Mouse (Mus musculus) gastrocnemius, postnatal 36 days (tissue): ENCODE data around the gene Vac14. TPM values are rescaled to one million over a fixed set of nuclear protein-coding genes. Genes with fewer than 3 reads are reported as not detected.

Experiments
- DNase-seq, 2 experiments: peaks; one replicate each; pipeline ENCODE4 v3.0.0; 2022
- intact Hi-C: fragments of 180-260 bp; cut with DNase I; formaldehyde crosslinking; loops from one replicate; pipeline ENCODE4 v1.15.1; 2025
- total RNA-seq, 2 experiments: library from RNA; stranded (reverse); gene quantifications; 2 replicates each; pipeline ENCODE4 v1.2.3; 2021

Vac14 gene
- total RNA-seq, 2 experiments from 2014 or later, result 15.8 to 16.0 TPM

DNA sequence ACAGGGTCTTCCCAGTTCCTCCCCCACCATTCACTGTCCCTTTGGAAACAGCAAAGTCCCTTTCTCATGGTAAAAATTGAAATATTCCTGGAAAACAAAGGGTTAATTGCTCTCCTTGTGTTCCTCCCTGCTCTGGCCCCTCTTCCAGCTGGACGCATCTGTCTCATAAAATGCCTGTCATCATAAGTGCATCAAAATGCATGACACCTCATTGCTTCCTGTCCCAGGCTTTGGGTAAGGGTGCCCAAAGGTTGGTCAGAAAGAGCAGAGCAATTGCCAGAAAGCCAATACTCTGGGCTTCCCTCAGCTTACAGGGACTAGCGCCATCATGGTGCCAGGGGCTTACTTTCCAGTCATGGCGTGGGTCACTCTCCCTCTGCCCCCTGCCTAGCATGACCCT lies 92.2 kb downstream of the Vac14 start:
- intact Hi-C loops, result no loop called here
- DNase-seq, result no peak

DNA sequence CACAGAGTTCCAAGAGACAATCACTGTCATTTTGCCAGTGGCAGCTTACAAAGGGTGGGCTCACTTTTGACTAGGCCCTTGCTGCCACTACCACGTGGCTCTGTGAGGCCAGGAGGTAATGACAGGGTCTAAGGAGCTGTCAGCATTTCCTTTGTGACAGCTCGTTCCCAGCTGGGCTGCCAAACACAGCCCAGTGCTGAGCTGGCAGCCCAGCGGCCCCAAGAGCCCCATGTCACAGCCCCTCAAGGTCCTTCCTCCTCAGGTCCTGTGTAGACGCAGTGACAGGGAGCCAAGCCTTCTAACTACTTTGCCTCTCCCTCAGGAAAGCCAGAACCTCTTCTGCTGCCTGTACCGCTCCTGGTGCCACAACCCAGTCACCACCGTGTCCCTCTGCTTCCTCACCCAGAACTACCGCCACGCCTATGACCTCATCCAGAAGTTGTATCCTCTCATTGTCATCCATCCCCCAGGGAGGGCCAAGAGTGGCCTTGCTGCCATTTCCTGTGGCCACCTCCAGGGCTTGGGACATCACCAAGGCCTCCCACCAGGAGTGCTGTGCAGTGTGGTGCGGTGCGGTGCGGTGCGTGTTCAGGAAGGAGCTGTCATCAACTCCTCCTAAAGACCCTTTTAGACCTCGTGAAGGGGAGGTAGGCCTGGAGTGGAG lies 93.0 kb downstream of the Vac14 start:
- no peak for DNase-seq
- intact Hi-C loops, result no loop called here

DNA sequence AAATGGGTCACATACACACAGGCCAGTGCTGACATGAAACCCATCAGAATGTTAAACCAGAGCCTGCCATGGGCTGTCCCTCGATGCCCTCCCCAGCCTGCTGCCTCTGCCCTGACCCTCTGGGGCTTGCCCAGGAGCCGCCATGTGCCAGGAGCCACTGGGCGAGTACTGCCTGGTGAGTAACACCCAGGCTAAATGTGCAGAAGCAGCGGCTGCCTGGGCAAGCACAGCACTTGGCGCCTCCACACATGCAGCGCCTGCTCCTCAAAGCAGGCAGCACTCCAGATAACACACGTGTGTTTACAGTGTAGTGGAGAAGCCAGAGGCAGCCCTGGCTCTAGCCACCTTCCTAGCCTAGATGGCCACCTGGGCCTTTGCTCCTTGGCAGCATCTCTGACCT lies 94.7 kb downstream of the Vac14 start:
- intact Hi-C loops, result no loop called here
- DNase-seq, result peak; percentile 50 to 68

DNA sequence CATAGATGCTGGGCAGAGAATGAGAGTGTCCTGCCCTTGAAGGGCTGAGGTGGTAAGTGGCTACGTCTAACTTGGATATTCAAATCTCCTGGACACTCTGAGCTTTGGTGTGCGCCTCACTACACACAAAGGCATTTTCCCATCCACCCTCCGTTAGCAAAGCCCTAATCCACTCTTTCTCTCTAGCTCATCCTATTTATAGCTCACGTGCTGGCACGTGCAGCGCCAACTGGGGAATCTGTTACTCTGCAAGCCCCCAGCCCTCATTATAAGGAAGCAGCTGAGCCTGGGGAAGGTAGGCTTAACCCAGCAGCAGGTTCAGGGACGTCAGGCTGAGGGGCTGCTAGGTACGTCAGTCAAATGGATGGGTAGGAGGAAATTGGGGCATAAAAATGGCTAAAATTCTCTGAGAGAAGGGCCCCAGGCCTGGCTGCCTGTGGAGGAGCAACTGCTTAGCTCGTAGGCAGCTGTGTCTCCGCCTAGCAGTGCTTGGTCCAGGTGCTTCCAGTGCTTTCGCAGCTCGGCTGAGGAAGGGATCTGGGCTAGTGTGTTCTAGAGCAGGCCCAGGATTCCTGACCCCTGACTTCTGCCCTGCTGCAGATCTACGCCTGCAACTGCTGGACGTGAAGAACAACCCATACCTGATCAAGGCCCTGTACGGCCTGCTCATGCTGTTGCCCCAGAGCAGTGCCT lies 96.6 kb downstream of the Vac14 start:
- intact Hi-C loops, result loop anchor here (5.0 kb wide), 1 partner anchor 38 kb away; no protein-coding TSS in a partner anchor
- no peak for DNase-seq

DNA sequence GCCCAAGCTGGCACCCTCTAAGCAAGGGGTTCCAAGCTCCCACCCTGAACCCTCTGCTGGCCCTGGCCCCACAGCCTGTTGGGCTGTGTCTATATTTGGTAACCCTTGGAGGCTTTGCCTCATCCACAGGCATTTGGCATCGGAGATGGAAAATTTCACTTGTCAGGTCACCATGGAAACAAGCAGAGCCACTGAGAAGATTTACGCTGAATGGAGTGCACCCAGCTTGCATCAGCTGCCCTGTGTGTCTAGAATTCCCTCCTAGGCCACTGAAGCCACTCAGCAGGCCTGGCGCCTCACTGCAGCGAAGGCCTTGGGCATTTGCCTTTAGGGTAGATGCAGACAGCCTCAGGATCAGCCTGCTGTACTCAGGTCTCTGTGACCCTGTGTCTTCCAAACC lies 97.7 kb downstream of the Vac14 start:
- DNase-seq, result no peak
- intact Hi-C loops, result loop anchor here (5.0 kb wide), 1 partner anchor 39 kb away; no protein-coding TSS in a partner anchor

DNA sequence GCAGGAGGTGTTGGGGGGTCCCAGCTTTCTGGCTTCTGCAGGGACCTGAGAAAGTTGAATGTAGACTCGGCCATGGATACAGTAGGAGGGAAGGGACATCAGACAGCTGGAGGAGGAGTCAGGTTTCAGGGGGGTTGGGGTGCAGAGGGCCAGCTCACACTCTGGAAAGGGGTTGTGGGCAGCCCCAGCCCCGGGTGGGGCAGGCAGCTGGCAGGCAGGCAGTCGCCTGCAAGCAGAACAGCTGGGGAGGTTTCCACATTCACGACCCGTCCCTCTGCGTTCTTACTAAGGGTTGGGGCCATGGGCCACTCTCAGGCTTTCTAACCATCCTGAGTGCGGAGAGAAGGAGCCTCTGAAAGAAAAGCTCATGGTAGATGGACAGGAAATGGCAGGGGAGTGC lies 98.7 kb downstream of the Vac14 start:
- no peak for DNase-seq
- intact Hi-C loops, result loop anchor here (5.0 kb wide), 1 partner anchor 40 kb away; no protein-coding TSS in a partner anchor

DNA sequence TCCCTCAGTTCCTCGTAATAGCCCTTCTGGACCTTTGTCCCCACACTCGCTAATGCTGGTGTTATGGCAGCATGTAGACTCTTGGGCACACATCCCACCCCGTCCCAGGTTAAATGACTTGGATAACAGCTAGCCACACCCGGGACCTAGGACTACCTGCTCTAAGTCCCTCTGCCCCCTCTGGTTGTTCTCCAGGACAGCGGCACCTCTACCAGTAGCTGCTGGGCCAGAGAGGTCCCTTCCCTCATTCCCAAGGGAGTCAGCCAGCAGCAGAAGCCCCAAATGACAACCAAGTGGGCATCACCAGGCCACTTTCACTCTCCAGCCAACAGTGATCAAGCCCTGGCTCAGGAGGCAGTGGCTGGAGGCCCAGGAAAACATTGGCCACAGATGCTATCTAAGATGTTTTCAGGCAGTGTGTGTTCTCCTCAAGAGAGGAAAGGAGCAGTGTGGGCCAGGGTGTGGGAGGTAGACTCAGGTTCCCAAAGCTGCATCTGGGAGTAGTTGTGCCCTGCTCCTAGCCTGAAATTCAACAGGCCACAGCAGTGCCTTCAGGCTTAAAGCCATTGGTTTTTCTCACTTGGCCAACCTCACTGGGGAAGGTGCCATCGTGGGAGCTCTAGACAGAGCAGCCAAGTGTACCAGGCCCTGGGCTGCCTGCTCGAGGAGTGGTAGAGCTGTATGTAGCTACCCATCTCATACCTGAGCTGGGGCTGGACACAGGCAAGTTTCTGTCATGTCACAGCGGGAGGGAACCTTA lies 100.0 kb downstream of the Vac14 start:
- intact Hi-C loops, result loop anchor here (5.0 kb wide), 1 partner anchor 41 kb away; no protein-coding TSS in a partner anchor
- no peak for DNase-seq

DNA sequence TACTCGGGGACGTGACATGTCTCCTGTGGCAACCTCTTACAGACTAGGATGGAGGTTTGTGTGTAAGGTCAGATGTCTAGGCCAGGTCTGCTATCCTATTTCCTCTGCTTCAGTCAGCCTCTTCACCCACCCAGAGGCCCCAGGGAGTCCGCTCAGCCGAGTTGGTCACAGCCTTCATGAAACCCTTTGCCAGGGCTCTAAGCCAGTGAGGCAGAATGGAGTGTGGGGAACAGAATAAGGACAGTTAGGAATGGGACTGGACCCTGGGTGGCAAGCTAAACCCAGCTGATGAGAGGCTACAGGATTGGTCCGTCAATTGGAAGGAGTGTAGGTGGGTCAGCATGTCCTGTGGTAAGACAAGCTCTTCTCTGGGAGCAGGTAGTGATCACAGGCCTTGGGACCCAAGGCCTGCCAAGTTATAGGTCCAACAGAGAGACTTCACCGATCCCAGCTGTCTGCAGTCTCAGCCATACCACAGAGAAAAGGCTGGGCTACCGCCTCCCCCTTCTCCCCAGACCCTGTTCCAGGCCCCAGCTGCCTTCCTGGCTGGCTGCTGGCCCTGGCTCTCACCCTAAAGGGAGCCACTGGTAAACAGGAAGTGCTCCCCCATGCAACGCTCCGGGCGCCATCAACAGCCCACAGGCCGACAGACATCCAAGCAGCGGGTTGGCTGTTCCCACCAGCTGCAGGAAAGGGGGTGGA lies 100.7 kb downstream of the Vac14 start:
- intact Hi-C loops, result loop anchor here (5.0 kb wide), 1 partner anchor 42 kb away; no protein-coding TSS in a partner anchor
- peak; percentile 65 for DNase-seq

DNA sequence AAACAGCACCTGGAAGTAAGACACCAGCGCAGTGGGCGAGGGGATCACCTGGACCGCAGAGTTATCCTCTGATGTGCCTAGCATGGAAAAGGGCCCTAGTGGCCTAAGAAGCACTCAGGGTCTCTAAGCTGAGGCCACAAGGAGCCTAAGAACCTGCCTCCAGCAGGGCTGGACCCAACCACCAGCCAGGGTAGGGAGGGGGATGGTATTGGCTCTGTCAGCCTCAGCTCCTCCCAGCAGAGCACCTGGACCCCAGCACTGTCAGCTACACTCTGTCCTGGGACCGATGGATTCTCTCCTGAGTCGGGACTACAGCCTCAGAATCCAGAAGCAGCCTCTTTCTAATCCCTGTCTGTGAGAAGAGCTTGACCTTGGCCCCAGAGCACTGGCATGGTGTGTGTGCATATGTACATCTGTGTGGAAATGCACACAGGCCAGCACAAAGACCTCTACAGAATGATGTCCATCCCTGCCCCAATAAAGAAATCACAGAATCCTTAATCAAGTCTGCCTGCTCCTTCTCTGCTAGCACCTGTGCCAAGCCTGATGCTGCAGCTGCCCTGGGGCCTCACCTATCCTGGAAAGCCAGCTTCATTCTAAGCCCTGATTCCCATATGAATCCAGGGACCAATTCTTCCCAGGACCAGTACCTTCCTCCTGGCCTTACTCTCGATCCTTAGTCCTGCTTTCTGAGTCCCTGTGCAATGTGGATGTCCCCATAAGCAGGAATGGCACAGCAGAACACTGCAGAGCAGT lies 101.7 kb downstream of the Vac14 start:
- intact Hi-C loops, result loop anchor here (5.0 kb wide), 1 partner anchor 43 kb away; no protein-coding TSS in a partner anchor
- no peak for DNase-seq

DNA sequence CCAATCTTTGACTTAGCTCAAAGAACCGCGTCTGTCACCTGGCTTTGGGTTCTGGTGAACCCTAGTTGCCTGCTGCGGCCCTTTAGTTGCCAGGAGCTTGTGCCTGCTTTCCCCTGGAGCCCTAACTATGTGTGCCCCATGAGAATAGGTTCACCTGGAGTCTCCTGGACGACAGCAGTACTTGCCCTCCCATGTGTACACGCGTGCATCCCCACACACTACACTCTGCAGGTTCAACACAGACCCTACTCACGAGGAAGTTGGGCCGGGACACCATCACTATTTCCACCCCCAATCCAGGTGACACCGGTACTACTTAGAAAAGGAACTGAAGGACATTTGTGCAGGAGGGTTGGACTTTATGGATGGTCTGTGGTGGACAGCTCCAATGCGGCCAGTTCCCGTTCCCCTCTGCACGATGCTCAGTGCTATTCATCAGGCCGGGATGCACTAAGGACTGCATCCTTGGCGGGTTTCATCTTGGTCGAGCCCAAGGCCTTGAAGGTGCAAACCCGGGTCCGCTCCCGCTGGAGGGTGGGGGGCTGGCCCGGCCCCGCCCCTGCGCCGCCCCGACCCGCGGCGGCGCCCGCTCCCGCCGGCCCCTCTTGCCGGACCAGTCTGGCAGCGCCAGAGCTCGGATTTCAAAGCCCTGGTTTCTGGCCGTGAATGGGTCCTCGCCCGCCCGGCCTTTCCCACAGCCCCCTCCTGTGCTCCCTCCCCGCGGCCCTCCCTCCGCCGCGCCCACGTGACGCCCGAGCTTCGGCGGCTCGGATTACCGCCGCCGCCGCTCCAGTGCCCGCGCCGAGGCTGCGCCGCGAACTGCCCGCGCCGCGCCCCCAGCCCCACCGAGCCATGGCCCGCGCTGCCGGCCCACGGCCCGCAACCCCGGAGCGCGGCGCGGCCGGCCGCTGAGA lies 102.6 kb downstream of the Vac14 start, which contains the start of gene Mtss1l:
Mtss1l (plus strand) TSS at position 792 of the 914 bp plus-strand sequence.
- intact Hi-C loops, result no loop called here

DNA sequence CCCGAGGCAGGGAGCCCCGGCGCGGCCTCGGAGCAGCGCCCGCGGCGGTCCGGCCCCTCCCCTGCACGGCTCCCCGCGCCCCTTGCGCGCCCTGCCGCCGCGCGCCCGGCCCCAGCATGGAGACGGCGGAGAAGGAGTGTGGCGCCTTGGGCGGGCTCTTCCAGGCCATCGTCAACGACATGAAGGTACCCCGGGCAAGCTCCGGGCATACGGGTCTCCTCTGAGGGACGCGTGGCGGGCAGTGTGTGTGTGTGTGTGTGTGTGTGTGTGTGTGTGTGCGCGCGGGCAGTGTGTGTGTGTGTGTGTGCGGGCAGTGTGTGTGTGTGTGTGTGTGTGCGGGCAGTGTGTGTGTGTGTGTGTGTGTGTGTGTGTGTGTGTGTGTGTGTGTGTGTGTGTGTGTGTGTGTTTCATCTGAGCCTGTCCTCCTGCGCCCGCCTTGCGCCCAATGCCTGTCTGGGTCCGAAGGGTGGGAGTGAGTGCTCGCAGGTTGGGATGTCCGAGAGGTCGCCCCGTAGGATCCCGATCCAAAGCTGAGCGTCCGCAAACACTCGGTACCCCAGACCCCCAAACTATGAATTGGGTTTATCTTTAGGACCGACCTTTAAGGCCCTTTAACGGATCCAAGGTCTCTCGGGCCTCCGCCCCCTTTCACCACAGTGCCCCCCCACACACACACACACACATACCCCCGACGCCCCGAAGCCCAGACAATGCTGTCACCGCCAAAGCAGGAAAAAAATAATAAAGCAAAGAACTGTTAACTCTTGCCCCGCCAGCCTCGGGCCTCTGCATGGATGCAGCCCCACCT lies 103.4 kb downstream of the Vac14 start:
- no peak for DNase-seq
- intact Hi-C loops, result no loop called here

More for the DNA sequence above, 102.6 kb downstream of the Vac14 start, which contains the start of gene Mtss1l:
- peak; percentile 68 to 78 for DNase-seq

DNA sequence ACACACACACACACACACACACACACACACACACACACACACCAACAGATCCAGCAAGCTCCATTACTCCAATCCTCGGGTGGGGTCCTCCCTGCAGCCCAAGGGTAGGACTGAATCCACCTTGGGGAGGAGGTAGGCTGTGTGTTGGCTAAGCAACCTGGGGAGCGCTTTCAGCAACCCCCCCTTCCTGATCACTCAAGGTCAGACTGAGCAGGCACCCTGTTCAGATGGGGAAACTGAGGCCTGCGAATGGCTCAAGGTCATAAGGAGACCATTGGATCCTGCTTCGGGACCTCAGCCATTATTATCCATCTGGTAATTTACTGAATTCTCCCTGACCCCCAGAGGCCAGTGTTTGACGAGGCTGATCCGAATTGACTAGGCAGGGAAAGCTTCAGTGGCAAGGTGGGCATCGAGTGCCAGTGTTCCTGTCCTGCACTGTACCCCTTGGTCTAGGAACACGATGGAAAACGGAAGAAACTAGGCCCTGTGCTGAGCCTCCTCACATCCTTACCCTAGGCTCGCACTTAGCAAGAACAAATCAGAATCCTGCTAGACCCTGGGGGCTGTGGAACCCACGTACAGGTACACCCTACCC lies 104.1 kb downstream of the Vac14 start:
- intact Hi-C loops, result no loop called here

DNA sequence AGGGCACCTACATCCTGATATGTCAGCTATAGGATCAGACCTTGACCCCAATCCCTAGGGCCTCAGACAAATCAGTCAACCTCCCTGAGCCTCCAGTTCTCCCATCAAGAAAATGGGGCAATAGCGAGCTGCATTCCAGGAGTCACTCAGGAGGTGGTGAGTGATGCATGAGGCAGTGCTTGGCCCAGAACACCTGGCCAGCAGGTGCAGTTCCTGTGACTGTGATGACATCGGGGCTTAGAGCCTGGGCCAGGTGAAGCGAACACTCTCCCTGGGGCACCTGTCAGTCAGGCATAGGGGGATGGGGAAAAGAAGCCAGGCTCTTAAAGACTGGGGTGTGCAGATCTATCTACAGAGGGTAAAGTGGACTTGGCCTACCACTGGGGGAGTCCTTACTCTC lies 106.1 kb downstream of the Vac14 start:
- no peak for DNase-seq
- intact Hi-C loops, result no loop called here

More for the DNA sequence above, 104.1 kb downstream of the Vac14 start:
- no peak for DNase-seq

DNA sequence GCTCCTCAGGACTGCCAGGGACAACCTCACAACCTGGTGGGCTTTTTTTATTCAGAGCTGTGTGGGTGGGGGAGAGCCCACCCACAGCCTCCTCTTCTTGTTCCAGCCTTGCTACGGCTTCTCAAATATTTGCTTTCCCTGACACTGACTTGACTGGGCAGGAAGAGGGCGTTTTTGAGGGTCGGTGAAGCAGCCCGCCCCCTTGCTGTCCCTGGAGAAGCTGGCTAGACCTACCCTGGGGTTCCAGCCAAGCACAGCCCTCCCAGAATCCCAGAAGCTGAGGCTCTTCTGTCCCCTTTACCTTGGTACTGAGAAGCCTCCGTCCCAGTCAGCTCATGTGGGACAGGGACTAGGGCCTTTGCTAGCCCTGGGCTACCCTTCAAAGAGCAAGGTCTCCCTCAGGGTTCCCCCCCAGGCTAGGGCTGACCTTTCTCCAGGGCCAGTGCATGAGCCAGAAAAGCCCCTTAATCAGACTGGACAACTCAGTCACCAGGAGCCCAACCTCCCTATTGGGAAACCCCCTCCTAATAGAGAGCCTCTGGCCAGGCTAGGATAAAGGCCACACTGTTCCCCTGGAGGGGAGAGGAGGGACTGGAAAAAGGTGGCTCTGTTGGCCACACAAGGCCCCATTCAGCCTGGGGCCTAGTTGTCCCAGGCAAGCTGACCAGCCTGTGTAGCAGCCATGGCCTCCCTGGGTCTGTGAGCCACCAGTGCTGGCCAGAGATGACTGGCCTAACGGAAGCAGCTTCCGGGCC lies 106.9 kb downstream of the Vac14 start:
- no peak for DNase-seq
- intact Hi-C loops, result no loop called here

DNA sequence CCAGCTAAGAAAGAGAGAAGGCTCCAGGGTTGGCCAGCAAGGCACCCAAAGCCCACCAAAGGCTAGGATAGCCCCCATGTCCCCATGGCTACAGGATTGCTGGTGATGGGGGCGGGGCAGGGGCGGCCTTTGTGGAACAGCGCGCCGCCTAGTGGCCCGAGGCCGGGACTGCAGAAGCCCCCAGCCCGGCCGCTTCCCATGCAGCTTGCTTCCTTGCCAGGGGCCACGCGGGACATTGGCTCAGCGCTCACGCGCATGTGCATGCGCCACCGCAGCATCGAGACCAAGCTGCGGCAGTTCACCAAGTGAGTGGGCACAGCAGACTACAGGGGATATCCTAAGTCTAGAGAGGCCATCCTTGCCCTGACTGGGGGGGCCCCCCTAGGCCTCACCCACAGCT lies 108.5 kb downstream of the Vac14 start:
- DNase-seq, result peak; percentile 45 to 68
- intact Hi-C loops, result loop anchor here (1.0 kb wide), 1 partner anchor 81 kb away; no protein-coding TSS in a partner anchor

DNA sequence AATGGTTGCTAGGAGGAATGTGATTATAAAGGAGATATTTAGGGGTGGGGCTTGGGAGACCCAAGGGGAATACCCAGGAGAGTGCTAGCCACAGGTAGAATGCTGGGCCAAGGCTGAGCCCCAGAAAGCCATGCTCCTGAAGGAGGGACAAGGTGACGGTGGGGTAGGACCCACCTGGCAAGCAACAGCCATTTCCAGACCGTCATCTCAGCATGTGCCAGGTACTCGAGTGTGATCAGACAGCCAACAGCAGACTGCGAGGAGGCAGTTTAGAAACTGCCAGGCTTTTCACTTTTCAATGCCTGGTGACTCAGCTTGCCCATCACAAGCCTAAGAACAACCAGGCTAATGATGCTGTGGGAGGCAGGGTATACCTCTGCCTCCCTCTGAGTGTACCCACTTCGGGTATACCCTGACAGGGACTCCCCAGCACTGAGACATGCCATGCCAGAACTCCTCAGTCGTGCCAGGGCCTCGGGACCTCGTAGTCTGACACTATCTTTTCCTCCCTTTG lies 113.0 kb downstream of the Vac14 start:
- intact Hi-C loops, result no loop called here

More for the DNA sequence above, 113.0 kb downstream of the Vac14 start:
- DNase-seq, result no peak
